Mouse (Mus musculus) forebrain, postnatal 0 days (tissue): ENCODE measurements at regions not wholly inside any gene's neighbourhood (a gene's known extent, or its start where the extent isn't known, plus 50 kb on each side); places are given as distances from the start of the nearest gene placed in this dataset.
"Not testable (repeated sequence)": the region's sequence is repeated elsewhere in the genome, so short reads cannot be mapped to it uniquely, and the experiment has no call there.

ENCODE experiments used
- ATAC-seq: fragments of 200-750 bp; cut with Nextera tagmentation; 2 replicates; pipeline ENCODE4 v1.8.0; 2017; ENCODE audit warnings: mild to moderate bottlenecking, moderate library complexity
- DNase-seq: peaks from one replicate; pipeline ENCODE4 v3.0.0-alpha.2; 2015
- H3K27ac ChIP-seq: fragments of 300-500 bp; sonication (generic); 2 replicates; pipeline ENCODE4 v1.5.1; 2014; ENCODE audit warnings: low read depth, mild to moderate bottlenecking, antibody characterized with exemption, low read length, moderate library complexity, mixed read lengths
- H3K27me3 ChIP-seq: fragments of 300-500 bp; sonication (generic); 2 replicates; pipeline ENCODE4 v1.6.1; 2014; ENCODE audit warnings: mild to moderate bottlenecking, low read length, mixed read lengths; ENCODE audit not compliant: insufficient read depth
- H3K36me3 ChIP-seq: fragments of 300-500 bp; sonication (generic); 2 replicates; pipeline ENCODE4 v1.6.1; 2014; ENCODE audit warnings: mild to moderate bottlenecking, moderate library complexity; ENCODE audit not compliant: insufficient read depth
- H3K4me1 ChIP-seq: fragments of 300-500 bp; sonication (generic); 2 replicates; pipeline ENCODE4 v1.6.1; 2014; ENCODE audit warnings: antibody characterized with exemption; ENCODE audit not compliant: insufficient read depth
- H3K4me2 ChIP-seq: fragments of 300-500 bp; sonication (generic); 2 replicates; pipeline ENCODE4 v1.6.1; 2014; ENCODE audit warnings: low read depth, mild to moderate bottlenecking, moderate library complexity
- H3K4me3 ChIP-seq: fragments of 300-500 bp; sonication (generic); 2 replicates; pipeline ENCODE4 v1.5.1; 2014; ENCODE audit warnings: low read depth, low read length, mixed read lengths
- H3K9ac ChIP-seq: fragments of 300-500 bp; sonication (generic); 2 replicates; pipeline ENCODE4 v1.6.1; 2014; ENCODE audit warnings: mild to moderate bottlenecking
- H3K9me3 ChIP-seq: fragments of 300-500 bp; sonication (generic); 2 replicates; pipeline ENCODE4 v1.6.1; 2016; ENCODE audit warnings: low read length
- CTCF ChIP-seq: sonication (generic); IDR thresholded peaks from 2 replicates; pipeline ENCODE4 v1.5.1; 2016; ENCODE audit warnings: antibody characterized with exemption, control low read depth, low read depth
- WGBS: fragments of 180-500 bp; shearing (Covaris S2); extraction: QIAGEN DNeasy Blood & Tissue Kit; methylation state at CpG from one replicate; pipeline ENCODE4 v1.1.7; 2014; 5-methylcytosine and 5-hydroxymethylcytosine counted together

GRCm38 (mm10) chr15:91969378-91969777, 81.6 kb upstream of the Cntn1 start:
- peak; percentile 83 for TF ChIP-seq CTCF
- no peaks in the 10 kb centered on the region for H3K27me3 ChIP-seq
- no peaks in the 10 kb centered on the region for H3K4me1 ChIP-seq
- ATAC-seq = peak; percentile 36; the same call in 1 of the 2 replicates
- H3K4me3 ChIP-seq = no peak overlapping the region
- no peaks in the 10 kb centered on the region for H3K36me3 ChIP-seq
- WGBS = 25% methylated on average over 10 of the region's 10 CpGs
- no peak overlapping the region for H3K4me2 ChIP-seq
- H3K9ac ChIP-seq = no peak overlapping the region
- no peaks in the 10 kb centered on the region for H3K9me3 ChIP-seq
- peak; percentile 78 for DNase-seq
- H3K27ac ChIP-seq = no peak overlapping the region

DNA sequence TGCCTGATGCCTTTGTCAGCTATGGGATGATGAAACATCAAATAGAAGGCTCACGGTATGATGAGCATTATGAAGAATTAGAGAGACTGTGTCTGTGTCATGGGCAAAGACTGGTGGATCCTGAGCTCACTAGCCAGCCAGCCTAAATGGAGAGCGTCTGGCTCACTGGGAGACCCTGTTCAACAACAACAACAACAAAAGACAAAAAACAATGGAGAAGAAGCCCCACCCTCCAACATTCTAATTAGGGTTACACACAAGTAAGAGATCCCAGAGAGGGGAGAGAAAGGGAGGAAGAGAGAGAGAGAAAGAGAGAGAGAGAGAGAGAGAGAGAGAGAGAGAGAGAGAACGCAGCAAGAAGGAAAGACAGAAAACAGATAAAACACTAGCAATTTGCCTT, 79.6 kb upstream of the Cntn1 start:
- TF ChIP-seq CTCF = no peak
- 38% methylated on average over 3 of the region's 3 CpGs for WGBS
- H3K36me3 ChIP-seq = no peaks in the 10 kb centered on the region
- H3K9ac ChIP-seq = no peak overlapping the region
- DNase-seq (no peak), ATAC-seq (no peak)
- H3K27ac ChIP-seq = no peak overlapping the region
- H3K9me3 ChIP-seq = no peaks in the 10 kb centered on the region
- no peak overlapping the region for H3K4me2 ChIP-seq
- H3K4me3 ChIP-seq = no peak overlapping the region
- H3K4me1 ChIP-seq = no peaks in the 10 kb centered on the region
- H3K27me3 ChIP-seq = no peaks in the 10 kb centered on the region

GRCm38 (mm10) chr15:91971846-91972245, 79.1 kb upstream of the Cntn1 start:
- Histone ChIP-seq H3K9ac (no peak overlapping the region), H3K9me3 (no peaks in the 10 kb centered on the region), H3K36me3 (no peaks in the 10 kb centered on the region), H3K27ac (no peak overlapping the region), H3K4me1 (no peaks in the 10 kb centered on the region), H3K4me2 (no peak overlapping the region), H3K27me3 (no peaks in the 10 kb centered on the region), H3K4me3 (no peak overlapping the region)
- no peak for TF ChIP-seq CTCF
- 14% methylated on average over 5 of the region's 5 CpGs for WGBS
- peak; percentile 26 for DNase-seq
- no peak for ATAC-seq

DNA sequence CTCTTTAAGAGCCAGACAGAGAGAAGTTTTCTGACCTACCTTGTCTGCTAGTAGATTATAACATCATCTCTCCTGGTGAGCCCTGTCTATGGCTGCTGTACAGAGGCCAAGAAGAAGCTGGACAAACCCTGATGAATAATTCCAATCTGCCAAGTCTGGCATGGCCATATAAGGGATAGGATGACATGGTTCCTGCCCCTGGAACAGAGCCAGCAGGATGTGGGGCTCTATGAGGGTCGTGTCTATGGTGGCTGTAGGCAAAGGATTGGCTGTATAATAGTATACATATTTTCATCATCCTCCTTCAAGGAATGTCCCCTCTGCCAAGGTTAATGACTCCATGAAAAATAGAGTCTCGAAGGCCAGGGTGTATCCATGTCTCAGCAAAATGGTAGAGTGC, 75.4 kb upstream of the Cntn1 start:
- no peak overlapping the region for H3K4me2 ChIP-seq
- no peak overlapping the region for H3K9ac ChIP-seq
- H3K9me3 ChIP-seq = no peaks in the 10 kb centered on the region
- H3K4me3 ChIP-seq = no peak overlapping the region
- no peak for TF ChIP-seq CTCF
- ATAC-seq (no peak), DNase-seq (no peak)
- H3K4me1 ChIP-seq = no peaks in the 10 kb centered on the region
- WGBS = 75% methylated on average over 2 of the region's 2 CpGs
- H3K27me3 ChIP-seq = no peaks in the 10 kb centered on the region
- no peak overlapping the region for H3K27ac ChIP-seq
- H3K36me3 ChIP-seq = no peaks in the 10 kb centered on the region

DNA sequence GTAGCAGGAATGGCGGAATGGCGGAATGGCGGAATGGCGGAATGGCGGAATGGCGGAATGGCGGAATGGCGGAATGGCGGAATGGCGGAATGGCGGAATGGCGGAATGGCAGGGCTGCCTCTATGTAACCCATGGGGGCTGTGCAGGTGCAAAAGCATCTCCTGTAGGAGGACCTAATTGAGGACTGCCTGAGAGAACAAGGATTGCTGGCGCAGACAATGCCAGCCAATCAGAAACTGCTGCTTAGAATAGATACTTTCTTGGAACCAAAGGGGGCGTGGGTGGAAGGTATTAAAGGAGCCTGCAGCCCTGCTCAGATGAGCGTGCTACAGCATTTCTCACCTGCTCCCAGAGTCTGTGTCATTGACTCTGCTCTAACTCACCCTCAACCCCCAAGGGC, 67.8 kb upstream of the Cntn1 start:
- not testable (repeated sequence) for H3K9ac ChIP-seq, ATAC-seq, H3K4me1 ChIP-seq, H3K27ac ChIP-seq, H3K36me3 ChIP-seq, H3K9me3 ChIP-seq, H3K27me3 ChIP-seq, H3K4me2 ChIP-seq, H3K4me3 ChIP-seq, DNase-seq
- over 99% methylated on average over 15 of the region's 15 CpGs for WGBS

DNA sequence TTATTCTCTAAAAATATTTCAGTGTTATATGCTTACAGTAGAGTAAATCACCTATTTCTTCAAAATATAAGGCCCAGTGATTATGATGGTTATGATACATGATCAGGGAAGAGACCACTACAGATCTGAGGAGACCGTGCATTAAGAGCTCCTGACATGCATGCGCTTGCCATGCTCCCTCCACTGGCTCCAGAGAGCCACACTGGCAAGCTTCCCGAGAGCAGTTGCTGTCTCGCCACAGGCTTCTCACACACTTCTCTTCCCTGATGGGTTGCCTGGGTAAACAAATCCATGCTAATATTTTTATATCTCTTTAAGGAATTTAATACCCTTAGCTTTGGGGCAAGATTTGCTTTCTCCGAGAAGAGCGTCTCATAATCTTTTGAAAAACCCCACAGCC, 50.9 kb upstream of the Cntn1 start:
- no peaks in the 10 kb centered on the region for H3K9me3 ChIP-seq
- H3K4me3 ChIP-seq = no peak overlapping the region
- H3K27me3 ChIP-seq = no peaks in the 10 kb centered on the region
- WGBS = 57% methylated on average over 6 of the region's 6 CpGs
- H3K27ac ChIP-seq = no peak overlapping the region
- no peaks in the 10 kb centered on the region for H3K36me3 ChIP-seq
- H3K9ac ChIP-seq = no peak overlapping the region
- TF ChIP-seq CTCF = no peak
- no peaks in the 10 kb centered on the region for H3K4me1 ChIP-seq
- ATAC-seq = no peak
- no peak overlapping the region for H3K4me2 ChIP-seq
- peak; percentile 10 for DNase-seq
